ENCODE assay signal across 17 mouse cellular contexts in the genomic region with DNA sequence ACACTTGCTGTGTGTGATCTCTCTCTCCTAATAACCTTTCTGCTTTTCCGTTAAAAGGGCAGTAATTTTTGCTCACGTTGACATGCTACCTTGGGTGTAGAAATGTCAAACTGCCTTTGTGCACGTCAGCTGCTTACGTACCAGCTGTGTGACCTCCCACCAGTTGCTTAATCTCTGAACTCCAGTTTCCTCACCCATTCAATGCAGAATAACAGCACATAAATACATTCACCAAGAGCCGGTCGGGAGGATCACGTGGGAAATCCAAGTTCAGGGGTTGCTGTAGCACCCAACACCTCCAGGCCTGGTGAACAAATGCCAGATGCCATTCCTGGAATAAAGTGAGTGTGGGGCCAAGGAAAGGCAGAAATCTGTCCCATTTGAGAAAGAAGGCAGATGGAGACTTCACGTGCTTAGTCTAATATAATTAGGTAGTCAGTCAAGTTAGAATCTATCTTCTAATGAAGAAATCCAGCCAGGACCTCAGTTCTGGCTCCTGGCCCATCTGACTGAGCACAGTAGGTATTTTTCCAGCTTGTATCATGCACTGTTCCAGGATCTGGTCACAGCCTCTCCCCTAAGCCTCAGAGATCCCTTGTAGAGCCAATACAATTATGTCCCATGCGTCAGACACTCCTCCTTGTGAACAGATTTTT.
DNase-seq lines count a peak whose midpoint lies in the region; TF ChIP-seq lines count a peak whose summit lies in the region.
"Had no signal": no experiment of that assay in that cellular context is flagged by ENCODE, and none has a peak within 500 bp of the region (broad histone marks: within the 10 kb centered on the region; RNA-seq: fewer than 3 reads in every experiment).

No protein-coding gene starts in this region.

- H3K4me3 ChIP-seq in layer of hippocampus, adult 2 months, result no peak overlapping the region
- no peak overlapping the region for H3K4me3 ChIP-seq in embryonic facial prominence, embryonic 10.5 days
- H3K4me3 ChIP-seq: embryonic facial prominence, embryonic 15.5 days; erythroblast, embryonic 14.5 days; forebrain, embryonic 15.5 days; heart, adult 2 months; heart, embryonic 15.5 days had no signal

- peak; percentile 21 for DNase-seq in adrenal gland, adult 8-10 months
- no peak for DNase-seq in adrenal gland, postnatal 4 days (ENCODE audit: low spot score in 2 of 2)
- no peak for DNase-seq in layer of hippocampus, adult 2 months (ENCODE audit: low spot score in 2 of 2)
- no peak for DNase-seq in layer of hippocampus, postnatal 36 days
- no peak for DNase-seq in embryonic facial prominence, embryonic 10.5 days (ENCODE audit: low spot score)
- no peak for DNase-seq in right cerebral cortex, postnatal 36 days (ENCODE audit: low spot score in 2 of 2)
- no peak for DNase-seq in right cerebral cortex, postnatal 10 days (ENCODE audit: low spot score in 2 of 2)
- DNase-seq: adrenal gland, postnatal 10 days; B cell, adult 2 months; gastrocnemius, postnatal 10 days; heart, adult 2 months; heart, postnatal 14 days had no signal

- H3K4me1 ChIP-seq in embryonic facial prominence, embryonic 10.5 days, result peaks cover 78% of the 10 kb centered on the region
- H3K4me1 ChIP-seq: forebrain, embryonic 15.5 days had no signal

- no peaks in the 10 kb centered on the region for H3K9me3 ChIP-seq in embryonic facial prominence, embryonic 10.5 days
- H3K9me3 ChIP-seq: embryonic facial prominence, embryonic 15.5 days; forebrain, embryonic 15.5 days; heart, embryonic 15.5 days had no signal

- H3K36me3 ChIP-seq in embryonic facial prominence, embryonic 10.5 days (replicated peaks), result no peaks in the 10 kb centered on the region
- H3K36me3 ChIP-seq: embryonic facial prominence, embryonic 15.5 days; forebrain, embryonic 15.5 days; heart, embryonic 15.5 days had no signal

- H3K27me3 ChIP-seq in embryonic facial prominence, embryonic 10.5 days (replicated peaks; ENCODE audit: low read depth, poor library complexity, severe bottlenecking), result no peaks in the 10 kb centered on the region
- H3K27me3 ChIP-seq: embryonic facial prominence, embryonic 15.5 days; forebrain, embryonic 15.5 days; heart, embryonic 15.5 days had no signal

- H3K27ac ChIP-seq in layer of hippocampus, adult 2 months, result peak overlapping the region; percentile 46; the same call in 1 of the 2 replicates
- H3K27ac ChIP-seq in embryonic facial prominence, embryonic 10.5 days (replicated peaks), result 0 out of 2 replicates have a peak overlapping the region, but pooled peaks have one; percentile 63
- H3K27ac ChIP-seq: embryonic facial prominence, embryonic 15.5 days; forebrain, embryonic 15.5 days; heart, adult 2 months; heart, embryonic 15.5 days; hindbrain, embryonic 14.5 days had no signal

- WGBS in embryonic facial prominence, embryonic 10.5 days, result 77% methylated on average over 9 of the region's 9 CpGs

- no peak for TF ChIP-seq CTCF in layer of hippocampus, adult 2 months (conservative IDR thresholded peaks at IDR 0.05)
